Mouse (Mus musculus): ENCODE measurements around the gene Lcn5.
"Not testable (repeated sequence)": the region's sequence is repeated elsewhere in the genome, so short reads cannot be mapped to it uniquely, and the experiment has no call there.

Gene Lcn5

GRCm38 (mm10) chr2:25679559-25679958 is 21.8 kb downstream of the Lcn5 start:
- DNase-seq (ENCODE audit: low read depth, low spot score), result no peak

- no peak for DNase-seq (ENCODE audit: low read depth, low spot score)
Measured at GRCm38 (mm10) chr2:25682426-25682825, 24.7 kb downstream of the Lcn5 start, which contains the start of gene Lcn10. Lcn10 (plus strand) TSS chr2:25682726.

GRCm38 (mm10) chr2:25686941-25687340 is 29.2 kb downstream of the Lcn5 start:
- peak; percentile 70 for DNase-seq (ENCODE audit: low read depth, low spot score)

- peak; percentile 96 for DNase-seq (ENCODE audit: low read depth, low spot score)
Measured at GRCm38 (mm10) chr2:25694605-25695004, 36.9 kb downstream of the Lcn5 start.

- no peak for DNase-seq (ENCODE audit: low read depth, low spot score)
Measured at GRCm38 (mm10) chr2:25696951-25697350, 39.2 kb downstream of the Lcn5 start.

GRCm38 (mm10) chr2:25698696-25699095 is 40.9 kb downstream of the Lcn5 start:
- DNase-seq (ENCODE audit: low read depth, low spot score), result no peak

GRCm38 (mm10) chr2:25699743-25700142 is 42.0 kb downstream of the Lcn5 start, which contains the start of gene Obp2a:
Obp2a (plus strand) TSS chr2:25700043.
- not testable (repeated sequence) for DNase-seq (ENCODE audit: low read depth, low spot score)

GRCm38 (mm10) chr2:25701001-25701400 is 43.2 kb downstream of the Lcn5 start:
- no peak for DNase-seq (ENCODE audit: low read depth, low spot score)

- DNase-seq (ENCODE audit: low read depth, low spot score), result no peak
Measured at GRCm38 (mm10) chr2:25703706-25704105, 46.0 kb downstream of the Lcn5 start.

GRCm38 (mm10) chr2:25706643-25707481 is 49.1 kb downstream of the Lcn5 start, which contains the start of gene Bmyc:
Bmyc (plus strand) TSS chr2:25706739.
- peak; percentile 93 for DNase-seq (ENCODE audit: low read depth, low spot score)

- DNase-seq (ENCODE audit: low read depth, low spot score), result peak; percentile 53
Measured at GRCm38 (mm10) chr2:25708121-25708520, 50.4 kb downstream of the Lcn5 start.

GRCm38 (mm10) chr2:25709056-25709455 is 51.3 kb downstream of the Lcn5 start:
- not testable (repeated sequence) for DNase-seq (ENCODE audit: low read depth, low spot score)

- DNase-seq (ENCODE audit: low read depth, low spot score), result not testable (repeated sequence)
Measured at GRCm38 (mm10) chr2:25709791-25710190, 52.0 kb downstream of the Lcn5 start.
